Mouse (Mus musculus): ENCODE measurements at regions not wholly inside any gene's neighbourhood (a gene's known extent, or its start where the extent isn't known, plus 50 kb on each side); places are given as distances from the start of the nearest gene placed in this dataset.

DNA sequence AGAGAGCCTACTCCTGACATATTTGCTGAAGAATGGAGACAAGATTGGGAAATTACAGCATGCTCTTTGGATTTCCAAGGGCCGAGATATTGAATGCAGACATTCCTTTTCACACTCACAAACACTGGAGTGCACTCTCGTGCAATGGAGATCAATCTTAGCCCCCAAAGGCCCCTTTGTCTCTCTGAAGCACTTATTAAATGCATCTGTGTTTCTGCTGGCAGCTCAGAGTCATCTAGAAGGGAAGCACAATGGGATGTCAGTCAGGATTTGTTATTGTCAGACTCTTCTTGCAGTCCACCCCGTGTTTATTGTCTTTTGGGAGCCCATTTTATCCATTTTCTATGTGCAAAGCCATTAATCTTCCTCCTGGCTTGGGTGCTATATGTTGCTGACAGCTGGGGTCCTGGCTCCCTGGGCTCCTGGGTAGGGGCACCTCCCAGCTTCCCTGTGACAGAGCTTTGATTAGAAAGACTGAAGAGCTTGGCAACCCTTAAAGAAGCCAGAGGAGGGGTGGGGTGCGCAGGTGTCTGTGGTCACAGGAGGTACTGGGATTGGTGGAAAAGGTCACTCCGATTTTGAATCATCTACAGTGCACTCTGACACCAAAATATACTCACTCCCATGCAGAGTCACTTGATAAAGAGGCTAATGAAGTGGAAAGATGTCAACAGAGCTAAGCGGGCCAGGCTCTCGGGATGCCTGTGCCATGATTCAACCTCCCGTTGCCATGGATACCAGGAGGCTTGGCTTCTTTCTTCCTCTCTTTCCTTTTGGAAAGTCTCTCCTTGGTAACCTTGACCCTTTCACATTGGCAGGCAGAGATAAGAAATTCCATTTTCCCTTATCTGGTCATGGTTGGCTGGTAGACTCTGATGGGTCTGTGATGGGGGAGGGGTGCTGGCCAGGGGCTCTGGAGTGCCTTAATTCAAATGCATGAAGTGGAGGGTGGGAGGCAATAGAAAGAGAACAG is 220.8 kb upstream of the Ppp2r3a start:
- no peak for DNase-seq (ENCODE audit: low spot score)
- H3K9me3 ChIP-seq (ENCODE audit: control insufficient read depth, low read length) = no peaks in the 10 kb centered on the region
- 47% methylated on average over 8 of the region's 8 CpGs for WGBS
- TF ChIP-seq EP300 (optimal IDR thresholded peaks at IDR 0.05) (no peak), CTCF (IDR thresholded peaks at IDR 0.05; ENCODE audit: low read depth) (no peak)
- no peak overlapping the region for H3K4me3 ChIP-seq (ENCODE audit: low read depth, low read length)
- no peak overlapping the region for H3K27ac ChIP-seq (replicated peaks)
- H3K27me3 ChIP-seq (ENCODE audit: control insufficient read depth, insufficient read depth, low read length) = no peaks in the 10 kb centered on the region
- H3K9ac ChIP-seq (ENCODE audit: low read length) = no peak overlapping the region
- no peaks in the 10 kb centered on the region for H3K36me3 ChIP-seq (ENCODE audit: control insufficient read depth, insufficient read depth, low read length)
- no peak overlapping the region for H3K4me2 ChIP-seq (replicated peaks; ENCODE audit: low read depth)
- no peak for ATAC-seq (ENCODE audit: low FRiP score, low TSS enrichment)
- no peaks in the 10 kb centered on the region for H3K4me1 ChIP-seq (replicated peaks; ENCODE audit: control insufficient read depth, insufficient read depth)

GRCm38 (mm10) chr9:101471665-101472064 is 220.1 kb upstream of the Ppp2r3a start:
- no peaks in the 10 kb centered on the region for H3K36me3 ChIP-seq (ENCODE audit: control insufficient read depth, insufficient read depth, low read length)
- H3K4me2 ChIP-seq (replicated peaks; ENCODE audit: low read depth) = no peak overlapping the region
- H3K27me3 ChIP-seq (ENCODE audit: control insufficient read depth, insufficient read depth, low read length) = no peaks in the 10 kb centered on the region
- H3K4me1 ChIP-seq (replicated peaks; ENCODE audit: control insufficient read depth, insufficient read depth) = no peaks in the 10 kb centered on the region
- H3K9ac ChIP-seq (ENCODE audit: low read length) = no peak overlapping the region
- DNase-seq (ENCODE audit: low spot score) = no peak
- H3K27ac ChIP-seq (replicated peaks) = no peak overlapping the region
- no peak overlapping the region for H3K4me3 ChIP-seq (ENCODE audit: low read depth, low read length)
- no peak for ATAC-seq (ENCODE audit: low FRiP score, low TSS enrichment)
- TF ChIP-seq CTCF (IDR thresholded peaks at IDR 0.05; ENCODE audit: low read depth) (no peak), EP300 (optimal IDR thresholded peaks at IDR 0.05) (no peak)
- WGBS = 55% methylated on average over 3 of the region's 3 CpGs
- no peaks in the 10 kb centered on the region for H3K9me3 ChIP-seq (ENCODE audit: control insufficient read depth, low read length)

- no peak overlapping the region for H3K4me2 ChIP-seq (replicated peaks; ENCODE audit: low read depth)
- WGBS = 79% methylated on average over 3 of the region's 3 CpGs
- H3K9me3 ChIP-seq (ENCODE audit: control insufficient read depth, low read length) = no peaks in the 10 kb centered on the region
- H3K4me3 ChIP-seq (ENCODE audit: low read depth, low read length) = no peak overlapping the region
- H3K27me3 ChIP-seq (ENCODE audit: control insufficient read depth, insufficient read depth, low read length) = no peaks in the 10 kb centered on the region
- DNase-seq (ENCODE audit: low spot score) = no peak
- no peak for ATAC-seq (ENCODE audit: low FRiP score, low TSS enrichment)
- H3K27ac ChIP-seq (replicated peaks) = no peak overlapping the region
- TF ChIP-seq CTCF (IDR thresholded peaks at IDR 0.05; ENCODE audit: low read depth) (no peak), EP300 (optimal IDR thresholded peaks at IDR 0.05) (no peak)
- no peak overlapping the region for H3K9ac ChIP-seq (ENCODE audit: low read length)
- H3K36me3 ChIP-seq (ENCODE audit: control insufficient read depth, insufficient read depth, low read length) = no peaks in the 10 kb centered on the region
- no peaks in the 10 kb centered on the region for H3K4me1 ChIP-seq (replicated peaks; ENCODE audit: control insufficient read depth, insufficient read depth)
Measured at GRCm38 (mm10) chr9:101469756-101470155, 218.2 kb upstream of the Ppp2r3a start.

GRCm38 (mm10) chr9:101464727-101465427 is 213.3 kb upstream of the Ppp2r3a start:
- Histone ChIP-seq H3K4me3 (ENCODE audit: low read depth, low read length) (no peak overlapping the region), H3K36me3 (ENCODE audit: control insufficient read depth, insufficient read depth, low read length) (no peaks in the 10 kb centered on the region), H3K27ac (replicated peaks) (no peak overlapping the region), H3K9me3 (ENCODE audit: control insufficient read depth, low read length) (no peaks in the 10 kb centered on the region), H3K9ac (ENCODE audit: low read length) (no peak overlapping the region), H3K4me1 (replicated peaks; ENCODE audit: control insufficient read depth, insufficient read depth) (no peaks in the 10 kb centered on the region), H3K4me2 (replicated peaks; ENCODE audit: low read depth) (no peak overlapping the region), H3K27me3 (ENCODE audit: control insufficient read depth, insufficient read depth, low read length) (no peaks in the 10 kb centered on the region)
- DNase-seq (ENCODE audit: low spot score) (no peak), ATAC-seq (ENCODE audit: low FRiP score, low TSS enrichment) (no peak)
- 67% methylated on average over 18 of the region's 18 CpGs for WGBS
- TF ChIP-seq EP300 (optimal IDR thresholded peaks at IDR 0.05) = no peak
- TF ChIP-seq CTCF (IDR thresholded peaks at IDR 0.05; ENCODE audit: low read depth) = no peak

DNA sequence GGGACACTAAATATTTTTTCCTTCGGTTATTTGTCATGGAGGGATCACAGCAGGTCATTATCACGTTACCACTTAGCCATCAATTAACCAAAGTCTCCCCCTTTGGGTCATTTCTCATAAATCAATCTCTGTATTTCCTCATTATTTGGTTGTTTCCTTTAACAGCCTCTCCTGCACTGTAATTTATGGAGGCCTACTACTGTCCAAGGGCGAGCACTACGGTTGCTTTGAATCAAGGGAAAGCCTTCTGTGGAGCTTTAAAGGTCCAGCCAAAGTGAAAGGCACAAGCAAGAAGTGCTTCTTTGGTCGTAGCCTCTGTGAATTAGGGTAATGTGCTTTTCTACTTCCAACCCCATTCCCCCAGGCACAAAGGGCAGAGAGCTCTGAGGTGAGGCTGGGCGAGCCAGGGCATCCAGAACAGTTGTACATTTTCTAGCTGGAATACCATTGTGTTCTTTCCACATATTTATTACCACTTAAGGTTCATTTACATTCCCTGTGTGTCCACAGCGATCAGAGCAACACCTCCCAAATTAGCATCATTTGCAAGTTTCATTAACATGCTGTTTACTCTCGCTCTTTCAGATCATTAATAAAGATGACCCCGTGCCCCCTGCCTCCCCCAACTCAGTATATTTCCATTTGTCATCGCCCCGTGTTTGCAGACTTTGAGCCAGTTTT is 207.5 kb upstream of the Ppp2r3a start:
- H3K4me3 ChIP-seq (ENCODE audit: low read depth, low read length) = no peak overlapping the region
- TF ChIP-seq EP300 (optimal IDR thresholded peaks at IDR 0.05) (no peak), CTCF (IDR thresholded peaks at IDR 0.05; ENCODE audit: low read depth) (no peak)
- H3K4me2 ChIP-seq (replicated peaks; ENCODE audit: low read depth) = no peak overlapping the region
- no peaks in the 10 kb centered on the region for H3K36me3 ChIP-seq (ENCODE audit: control insufficient read depth, insufficient read depth, low read length)
- no peaks in the 10 kb centered on the region for H3K9me3 ChIP-seq (ENCODE audit: control insufficient read depth, low read length)
- no peaks in the 10 kb centered on the region for H3K4me1 ChIP-seq (replicated peaks; ENCODE audit: control insufficient read depth, insufficient read depth)
- H3K27me3 ChIP-seq (ENCODE audit: control insufficient read depth, insufficient read depth, low read length) = no peaks in the 10 kb centered on the region
- H3K27ac ChIP-seq (replicated peaks) = no peak overlapping the region
- no peak for ATAC-seq (ENCODE audit: low FRiP score, low TSS enrichment)
- WGBS = 68% methylated on average over 11 of the region's 11 CpGs
- no peak for DNase-seq (ENCODE audit: low spot score)
- no peak overlapping the region for H3K9ac ChIP-seq (ENCODE audit: low read length)
